Mouse (Mus musculus): Measurements from ENCODE around the gene Camkmt. TPM values are rescaled to one million over a fixed set of nuclear protein-coding genes. Genes with fewer than 3 reads are reported as not detected.

The Camkmt gene
- total RNA-seq, 1 experiment = 7.1 TPM

- in situ Hi-C loops (cut with MboI; ENCODE audit: low sequenced_read_pairs in 2 of 2, unreplicated experiment in 2 of 2) = no loop called here
- H3K4me3 ChIP-seq (ENCODE audit: insufficient read depth in 1 of 2, low read depth in 1 of 2, low read length in 2 of 2, poor library complexity in 1 of 2, severe bottlenecking in 1 of 2) = no peak overlapping the region
- peaks cover 2 to 11% of the 10 kb centered on the region in 2 experiments; a peak in 3 of 4 replicates for H3K4me1 ChIP-seq (ENCODE audit: control insufficient read depth in 2 of 2, insufficient read depth in 2 of 2, low read length in 2 of 2, poor library complexity in 1 of 2)
- H3K36me3 ChIP-seq (ENCODE audit: control insufficient read depth, insufficient read depth, low read length, poor library complexity, severe bottlenecking) = no peaks in the 10 kb centered on the region
- no peak overlapping the region for H3K27ac ChIP-seq (ENCODE audit: insufficient read depth, low read depth, low read length, poor library complexity, severe bottlenecking)
- no peak for TF ChIP-seq MAFK (IDR thresholded peaks at IDR 0.05; ENCODE audit: insufficient read depth, low read depth, low read length)
- no peak for TF ChIP-seq HCFC1 (IDR thresholded peaks at IDR 0.05; ENCODE audit: borderline replicate concordance, insufficient read depth, low read length)
- TF ChIP-seq CHD2 (IDR thresholded peaks at IDR 0.05; ENCODE audit: low read depth, low read length) = no peak
- TF ChIP-seq ZNF384 (IDR thresholded peaks at IDR 0.05; ENCODE audit: low read depth, low read length) = no peak
- TF ChIP-seq ZC3H11A (IDR thresholded peaks at IDR 0.05; ENCODE audit: borderline replicate concordance, low read depth, low read length) = no peak
- no peak overlapping the region for H3K9ac ChIP-seq (ENCODE audit: insufficient read depth, low read depth, low read length, poor library complexity, severe bottlenecking)
- no peak for DNase-seq (ENCODE audit: low read depth, low spot score)
- H3K9me3 ChIP-seq (ENCODE audit: control insufficient read depth, insufficient read depth, low read depth, low read length) = no peaks in the 10 kb centered on the region
Observed at GRCm38 (mm10) chr17:85258703-85259341, 168.5 kb downstream of the Camkmt start.

GRCm38 (mm10) chr17:85266831-85267422 is 176.6 kb downstream of the Camkmt start:
- DNase-seq (ENCODE audit: low read depth, low spot score) = no peak
- TF ChIP-seq HCFC1 (IDR thresholded peaks at IDR 0.05; ENCODE audit: borderline replicate concordance, insufficient read depth, low read length) = no peak
- no peak for TF ChIP-seq ZC3H11A (IDR thresholded peaks at IDR 0.05; ENCODE audit: borderline replicate concordance, low read depth, low read length)
- no peak for TF ChIP-seq ZNF384 (IDR thresholded peaks at IDR 0.05; ENCODE audit: low read depth, low read length)
- TF ChIP-seq CHD2 (IDR thresholded peaks at IDR 0.05; ENCODE audit: low read depth, low read length) = no peak
- no peak for TF ChIP-seq MAFK (IDR thresholded peaks at IDR 0.05; ENCODE audit: insufficient read depth, low read depth, low read length)
- Histone ChIP-seq H3K36me3 (ENCODE audit: control insufficient read depth, insufficient read depth, low read length, poor library complexity, severe bottlenecking) (no peaks in the 10 kb centered on the region), H3K9me3 (ENCODE audit: control insufficient read depth, insufficient read depth, low read depth, low read length) (no peaks in the 10 kb centered on the region), H3K27ac (ENCODE audit: insufficient read depth, low read depth, low read length, poor library complexity, severe bottlenecking) (no peak overlapping the region), H3K4me1 (ENCODE audit: control insufficient read depth in 2 of 2, insufficient read depth in 2 of 2, low read length in 2 of 2, poor library complexity in 1 of 2) (peaks cover 0 to 6% of the 10 kb centered on the region in 2 experiments; a peak in 2 of 4 replicates), H3K9ac (ENCODE audit: insufficient read depth, low read depth, low read length, poor library complexity, severe bottlenecking) (no peak overlapping the region), H3K4me3 (ENCODE audit: insufficient read depth in 1 of 2, low read depth in 1 of 2, low read length in 2 of 2, poor library complexity in 1 of 2, severe bottlenecking in 1 of 2) (no peak overlapping the region)
- in situ Hi-C loops (cut with MboI; ENCODE audit: low sequenced_read_pairs in 2 of 2, unreplicated experiment in 2 of 2) = no loop called here

GRCm38 (mm10) chr17:85271466-85272175 is 181.3 kb downstream of the Camkmt start:
- Histone ChIP-seq H3K4me3 (ENCODE audit: insufficient read depth in 1 of 2, low read depth in 1 of 2, low read length in 2 of 2, poor library complexity in 1 of 2, severe bottlenecking in 1 of 2) (no peak overlapping the region), H3K27ac (ENCODE audit: insufficient read depth, low read depth, low read length, poor library complexity, severe bottlenecking) (no peak overlapping the region), H3K4me1 (ENCODE audit: control insufficient read depth in 2 of 2, insufficient read depth in 2 of 2, low read length in 2 of 2, poor library complexity in 1 of 2) (no peaks in the 10 kb centered on the region), H3K9ac (ENCODE audit: insufficient read depth, low read depth, low read length, poor library complexity, severe bottlenecking) (no peak overlapping the region), H3K9me3 (ENCODE audit: control insufficient read depth, insufficient read depth, low read depth, low read length) (no peaks in the 10 kb centered on the region), H3K36me3 (ENCODE audit: control insufficient read depth, insufficient read depth, low read length, poor library complexity, severe bottlenecking) (no peaks in the 10 kb centered on the region)
- DNase-seq (ENCODE audit: low read depth, low spot score) = no peak
- in situ Hi-C loops (cut with MboI; ENCODE audit: low sequenced_read_pairs in 2 of 2, unreplicated experiment in 2 of 2) = no loop called here
- TF ChIP-seq HCFC1 (IDR thresholded peaks at IDR 0.05; ENCODE audit: borderline replicate concordance, insufficient read depth, low read length) (no peak), CHD2 (IDR thresholded peaks at IDR 0.05; ENCODE audit: low read depth, low read length) (no peak), ZNF384 (IDR thresholded peaks at IDR 0.05; ENCODE audit: low read depth, low read length) (no peak), MAFK (IDR thresholded peaks at IDR 0.05; ENCODE audit: insufficient read depth, low read depth, low read length) (no peak), ZC3H11A (IDR thresholded peaks at IDR 0.05; ENCODE audit: borderline replicate concordance, low read depth, low read length) (no peak)

DNA sequence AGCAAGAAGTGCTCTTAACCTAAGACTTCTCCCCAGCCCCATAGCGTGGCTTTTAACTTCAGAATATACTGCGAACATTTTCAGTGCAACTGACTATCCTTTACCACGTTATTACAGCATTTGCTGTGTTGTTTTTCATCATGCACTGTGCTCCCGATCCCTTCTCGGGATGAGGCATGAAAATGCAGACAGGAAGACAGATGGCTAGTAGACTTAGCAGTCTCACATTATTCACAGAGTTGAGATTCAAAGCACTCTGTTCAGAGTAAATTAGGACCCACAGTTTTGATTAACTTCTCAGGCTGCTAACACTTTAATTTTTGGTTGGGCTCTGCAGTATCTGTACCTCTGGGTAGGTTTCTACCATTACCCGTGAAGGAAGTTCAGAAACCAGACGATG is 189.4 kb downstream of the Camkmt start:
- Histone ChIP-seq H3K9ac (ENCODE audit: insufficient read depth, low read depth, low read length, poor library complexity, severe bottlenecking) (no peak overlapping the region), H3K27ac (ENCODE audit: insufficient read depth, low read depth, low read length, poor library complexity, severe bottlenecking) (no peak overlapping the region), H3K4me3 (ENCODE audit: insufficient read depth in 1 of 2, low read depth in 1 of 2, low read length in 2 of 2, poor library complexity in 1 of 2, severe bottlenecking in 1 of 2) (no peak overlapping the region), H3K4me1 (ENCODE audit: control insufficient read depth in 2 of 2, insufficient read depth in 2 of 2, low read length in 2 of 2, poor library complexity in 1 of 2) (peaks cover 0 to 2% of the 10 kb centered on the region in 2 experiments; a peak in 1 of 4 replicates), H3K36me3 (ENCODE audit: control insufficient read depth, insufficient read depth, low read length, poor library complexity, severe bottlenecking) (no peaks in the 10 kb centered on the region), H3K9me3 (ENCODE audit: control insufficient read depth, insufficient read depth, low read depth, low read length) (no peaks in the 10 kb centered on the region)
- no peak for DNase-seq (ENCODE audit: low read depth, low spot score)
- TF ChIP-seq ZNF384 (IDR thresholded peaks at IDR 0.05; ENCODE audit: low read depth, low read length) (no peak), MAFK (IDR thresholded peaks at IDR 0.05; ENCODE audit: insufficient read depth, low read depth, low read length) (no peak), CHD2 (IDR thresholded peaks at IDR 0.05; ENCODE audit: low read depth, low read length) (no peak), HCFC1 (IDR thresholded peaks at IDR 0.05; ENCODE audit: borderline replicate concordance, insufficient read depth, low read length) (no peak), ZC3H11A (IDR thresholded peaks at IDR 0.05; ENCODE audit: borderline replicate concordance, low read depth, low read length) (no peak)
- in situ Hi-C loops (cut with MboI; ENCODE audit: low sequenced_read_pairs in 2 of 2, unreplicated experiment in 2 of 2) = no loop called here

All from ES-E14 (cell line).